Mouse (Mus musculus) ES-E14 (cell line): ENCODE data around the gene Rsph10b. TPM values are rescaled to one million over a fixed set of nuclear protein-coding genes. Genes with fewer than 3 reads are reported as not detected.

Source experiments
- DNase-seq: peaks from one replicate; pipeline ENCODE4 v3.0.0-alpha.2; 2013; ENCODE audit warnings: low read depth, low spot score
- H3K27ac ChIP-seq: 2 replicates; pipeline ENCODE4 v1.5.1; 2012; ENCODE audit warnings: low read depth, mild to moderate bottlenecking, low read length, moderate library complexity, mixed read lengths; ENCODE audit not compliant: poor library complexity, insufficient read depth, severe bottlenecking
- H3K36me3 ChIP-seq: 2 replicates; pipeline ENCODE4 v1.6.1; 2012; ENCODE audit warnings: mild to moderate bottlenecking, low read length, moderate library complexity, mixed read lengths; ENCODE audit not compliant: control insufficient read depth, poor library complexity, insufficient read depth, severe bottlenecking
- H3K4me1 ChIP-seq, 2 experiments: fragments of 150-350 bp in 1 of 2; sonication (generic) in 1 of 2; 2 replicates each; pipeline ENCODE4 v1.6.1; 2012; ENCODE audit warnings: low read length in 2 of 2, mild to moderate bottlenecking in 1 of 2, mixed read lengths in 1 of 2; ENCODE audit not compliant: control insufficient read depth in 2 of 2, insufficient read depth in 2 of 2, poor library complexity in 1 of 2
- H3K4me3 ChIP-seq, 2 experiments: fragments of 150-350 bp in 1 of 2; sonication (generic) in 1 of 2; 2 replicates each; pipeline ENCODE4 v1.5.1; 2012; ENCODE audit warnings: low read length in 2 of 2, low read depth in 1 of 2, mild to moderate bottlenecking in 1 of 2, mixed read lengths in 1 of 2; ENCODE audit not compliant: insufficient read depth in 1 of 2, poor library complexity in 1 of 2, severe bottlenecking in 1 of 2
- H3K9ac ChIP-seq: 2 replicates; pipeline ENCODE4 v1.6.1; 2012; ENCODE audit warnings: low read depth, mild to moderate bottlenecking, low read length, mixed read lengths; ENCODE audit not compliant: poor library complexity, insufficient read depth, severe bottlenecking
- H3K9me3 ChIP-seq: fragments of 150-350 bp; sonication (generic); 2 replicates; pipeline ENCODE4 v1.6.1; 2012; ENCODE audit warnings: low read depth, mild to moderate bottlenecking, low read length; ENCODE audit not compliant: control insufficient read depth, insufficient read depth
- CHD2 ChIP-seq: IDR thresholded peaks from 2 replicates; pipeline ENCODE4 v1.6.1; 2014; ENCODE audit warnings: mild to moderate bottlenecking, low read depth, low read length, inconsistent platforms
- HCFC1 ChIP-seq: IDR thresholded peaks from 2 replicates; pipeline ENCODE4 v1.6.1; 2012; ENCODE audit warnings: low read length, inconsistent platforms, borderline replicate concordance; ENCODE audit not compliant: insufficient read depth
- MAFK ChIP-seq: IDR thresholded peaks from 2 replicates; pipeline ENCODE4 v1.6.1; 2014; ENCODE audit warnings: mild to moderate bottlenecking, low read depth, low read length, inconsistent platforms; ENCODE audit not compliant: insufficient read depth
- ZC3H11A ChIP-seq: IDR thresholded peaks from 2 replicates; pipeline ENCODE4 v1.6.1; 2012; ENCODE audit warnings: low read depth, mild to moderate bottlenecking, inconsistent platforms, low read length, borderline replicate concordance
- ZNF384 ChIP-seq: IDR thresholded peaks from 2 replicates; pipeline ENCODE4 v1.6.1; 2012; ENCODE audit warnings: low read depth, low read length, inconsistent platforms
- in situ Hi-C, 2 experiments: fragments of 600-800 bp; cut with MboI; formaldehyde crosslinking; loops; one replicate each; pipeline ENCODE4 v1.15.1; 2025; ENCODE audit warnings: low sequenced_read_pairs in 2 of 2, inconsistent platforms in 1 of 2; ENCODE audit not compliant: unreplicated experiment in 2 of 2
- total RNA-seq: library from RNA; depleted of rRNA; stranded (reverse); fragments of 300-350 nt; gene quantifications from 2 replicates; pipeline ENCODE4 v1.2.3, GENCODE M21; 2012

The Rsph10b gene
- total RNA-seq, 1 experiment: 0.13 TPM

DNA sequence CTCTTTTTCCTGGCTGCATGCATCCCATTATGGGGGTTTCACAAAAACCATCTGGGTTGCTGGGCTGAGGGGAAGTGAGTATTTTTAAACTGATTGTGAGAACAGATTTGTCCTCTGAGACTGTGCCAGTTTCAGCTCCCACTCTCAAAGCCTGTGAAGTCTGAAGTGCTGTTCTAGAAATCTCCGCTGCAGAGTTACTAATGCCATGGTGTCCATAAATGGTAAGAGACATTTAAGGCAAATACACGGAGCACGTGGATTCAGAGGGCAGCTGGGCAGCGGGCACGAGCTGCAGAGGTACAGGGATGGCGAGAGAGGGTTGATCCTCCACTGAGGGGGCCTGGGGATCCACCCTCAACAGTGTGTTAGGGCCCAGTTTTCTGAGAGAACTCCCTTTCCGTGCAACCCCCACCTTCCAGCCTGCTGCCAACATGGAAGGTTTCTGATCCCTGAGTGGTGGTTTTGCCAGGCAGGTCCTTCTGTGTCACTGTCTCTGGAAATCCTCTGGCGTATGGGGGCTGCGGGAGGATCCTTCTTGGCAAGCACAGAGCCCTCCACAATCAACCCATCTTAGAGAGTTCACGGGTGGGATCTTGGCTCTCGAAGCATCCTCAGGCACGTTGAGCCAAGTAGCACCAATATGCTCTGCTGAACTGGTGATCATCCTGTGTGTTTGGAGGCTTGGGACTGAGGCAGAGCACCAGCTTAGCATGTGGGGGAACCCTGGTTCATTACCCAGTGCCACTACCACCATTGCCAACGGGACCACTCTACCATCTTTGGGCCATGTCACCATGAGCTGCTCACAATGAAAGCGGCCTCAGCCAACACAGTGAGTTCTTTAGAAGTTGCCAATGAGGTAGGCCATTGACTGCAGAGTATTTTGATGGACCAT lies 10.6 kb downstream of the Rsph10b start:
- no peak for DNase-seq
- H3K9ac ChIP-seq: no peak overlapping the region
- in situ Hi-C loops: no loop called here
- no peaks in the 10 kb centered on the region for H3K36me3 ChIP-seq
- no peaks in the 10 kb centered on the region for H3K9me3 ChIP-seq
- no peak overlapping the region for H3K27ac ChIP-seq
- no peaks in the 10 kb centered on the region for H3K4me1 ChIP-seq
- H3K4me3 ChIP-seq: no peak overlapping the region
- TF ChIP-seq ZC3H11A (no peak), HCFC1 (no peak), MAFK (no peak), ZNF384 (no peak), CHD2 (no peak)

DNA sequence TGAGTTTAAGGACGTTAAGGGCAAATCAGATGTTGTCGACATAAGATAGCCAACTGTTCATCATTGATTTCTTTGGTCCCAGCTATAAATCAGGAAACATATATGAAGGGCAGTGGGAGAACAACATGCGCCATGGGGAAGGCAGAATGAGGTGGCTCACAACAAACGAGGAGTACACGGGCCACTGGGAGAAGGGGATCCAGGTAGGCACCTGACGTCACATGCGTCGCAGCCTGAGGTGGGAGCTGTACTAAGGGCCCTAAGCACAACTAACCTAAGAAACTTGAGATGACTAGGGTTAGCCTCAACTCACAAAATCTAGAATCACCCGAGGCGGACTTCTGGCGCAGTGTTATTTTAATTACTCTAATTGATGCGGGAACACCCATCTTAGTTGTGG lies 15.5 kb downstream of the Rsph10b start:
- no peak for TF ChIP-seq MAFK
- TF ChIP-seq ZNF384: no peak
- TF ChIP-seq HCFC1: no peak
- TF ChIP-seq CHD2: no peak
- TF ChIP-seq ZC3H11A: no peak
- H3K4me1 ChIP-seq: 0 out of 4 replicates have a peak, but pooled peaks cover 0 to 2% of the 10 kb centered on the region in 2 experiments

DNA sequence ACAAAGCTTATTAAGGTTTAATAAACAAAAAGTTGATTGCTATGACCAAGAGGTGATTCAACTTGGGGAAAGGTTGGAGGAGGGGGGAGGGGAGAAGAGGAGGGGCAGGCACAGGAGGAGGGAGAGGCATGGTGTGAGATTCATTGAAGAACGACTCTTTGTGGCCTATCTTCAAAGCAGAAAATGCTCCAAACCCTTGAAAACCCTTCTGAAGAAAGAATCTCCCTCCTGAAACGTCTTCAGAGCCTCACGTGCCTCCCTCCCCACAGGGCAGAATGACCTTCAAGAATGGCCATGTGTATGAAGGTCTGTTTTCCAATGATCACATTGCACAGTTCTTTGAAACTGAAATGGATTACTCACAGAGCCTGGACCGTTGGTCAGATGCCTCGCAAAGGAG lies 17.2 kb downstream of the Rsph10b start:
- no peak overlapping the region for H3K27ac ChIP-seq
- H3K36me3 ChIP-seq: no peaks in the 10 kb centered on the region
- no peak overlapping the region for H3K4me3 ChIP-seq
- H3K4me1 ChIP-seq: 0 out of 4 replicates have a peak, but pooled peaks cover 0 to 2% of the 10 kb centered on the region in 2 experiments
- H3K9me3 ChIP-seq: no peaks in the 10 kb centered on the region
- in situ Hi-C loops: no loop called here
- TF ChIP-seq ZC3H11A (no peak), CHD2 (no peak), HCFC1 (no peak), ZNF384 (no peak), MAFK (no peak)
- H3K9ac ChIP-seq: no peak overlapping the region
- no peak for DNase-seq

More for the DNA sequence above, 15.5 kb downstream of the Rsph10b start:
- in situ Hi-C loops: no loop called here
- H3K36me3 ChIP-seq: no peaks in the 10 kb centered on the region
- H3K9ac ChIP-seq: no peak overlapping the region; the same call in 1 of the 2 replicates
- no peak overlapping the region for H3K27ac ChIP-seq
- DNase-seq: no peak
- no peak overlapping the region for H3K4me3 ChIP-seq
- H3K9me3 ChIP-seq: no peaks in the 10 kb centered on the region

DNA sequence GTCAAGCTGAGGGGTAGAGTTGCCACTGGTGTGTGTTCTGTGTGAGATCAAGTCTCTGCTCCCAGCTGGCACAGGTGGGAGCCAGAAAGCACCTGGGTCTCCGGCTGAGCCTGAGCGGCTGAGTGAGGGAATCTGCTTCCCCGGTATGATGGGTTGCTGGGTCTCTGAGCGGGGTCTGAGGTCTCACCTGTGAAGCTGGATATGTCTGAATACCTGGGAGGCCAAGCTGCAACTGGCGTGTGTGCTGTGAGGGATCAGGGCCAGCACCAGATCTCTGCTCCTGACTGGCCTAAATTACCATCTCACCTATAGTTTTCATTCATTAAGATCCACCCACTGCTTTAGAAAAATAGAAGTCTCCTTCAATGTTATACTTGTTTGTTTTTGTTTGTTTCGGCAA lies 24.3 kb downstream of the Rsph10b start:
- TF ChIP-seq MAFK (no peak), HCFC1 (no peak), CHD2 (no peak), ZC3H11A (no peak), ZNF384 (no peak)

More for the DNA sequence above, 24.3 kb downstream of the Rsph10b start:
- Histone ChIP-seq H3K9ac (no peak overlapping the region), H3K27ac (no peak overlapping the region), H3K9me3 (no peaks in the 10 kb centered on the region), H3K4me1 (no peaks in the 10 kb centered on the region), H3K36me3 (no peaks in the 10 kb centered on the region), H3K4me3 (no peak overlapping the region)
- in situ Hi-C loops: no loop called here
- no peak for DNase-seq
